Mouse (Mus musculus) mature B cell (primary cell): Measurements from ENCODE around the gene Fam219b.

Experiments used
- in situ Hi-C: fragments of 300-500 bp; cut with MboI; formaldehyde crosslinking; loops from 2 replicates; pipeline ENCODE4 v1.14.3; 2019

Fam219b gene

GRCm38 (mm10) chr9:57537044-57537727, at the start of gene Fam219b:
Fam219b (plus strand) TSS chr9:57537528.
- in situ Hi-C loops, result no loop called here

GRCm38 (mm10) chr9:57487807-57488206, 49.5 kb upstream of the Fam219b start:
- in situ Hi-C loops, result no loop called here

DNA sequence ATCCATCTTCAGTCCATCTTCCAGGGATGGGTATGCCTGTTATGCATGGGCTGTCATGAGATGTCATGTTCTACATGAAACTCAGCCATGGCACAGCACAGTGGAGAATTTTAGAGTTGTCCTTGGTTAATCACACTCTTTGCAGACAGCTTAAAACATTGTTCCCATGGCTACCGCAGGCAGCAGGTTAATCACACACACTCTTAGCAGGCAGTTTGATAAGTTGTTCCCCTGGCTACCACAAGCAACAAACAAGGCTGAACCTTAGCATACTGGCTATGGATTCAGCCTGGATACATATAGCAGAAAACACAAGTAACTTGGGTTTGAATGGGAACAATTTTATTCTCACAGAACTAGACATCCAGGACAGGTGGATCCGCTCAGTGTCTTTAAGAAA, 43.8 kb upstream of the Fam219b start:
- in situ Hi-C loops, result no loop called here

- in situ Hi-C loops, result no loop called here
Measured at GRCm38 (mm10) chr9:57494970-57495369, 42.4 kb upstream of the Fam219b start.

DNA sequence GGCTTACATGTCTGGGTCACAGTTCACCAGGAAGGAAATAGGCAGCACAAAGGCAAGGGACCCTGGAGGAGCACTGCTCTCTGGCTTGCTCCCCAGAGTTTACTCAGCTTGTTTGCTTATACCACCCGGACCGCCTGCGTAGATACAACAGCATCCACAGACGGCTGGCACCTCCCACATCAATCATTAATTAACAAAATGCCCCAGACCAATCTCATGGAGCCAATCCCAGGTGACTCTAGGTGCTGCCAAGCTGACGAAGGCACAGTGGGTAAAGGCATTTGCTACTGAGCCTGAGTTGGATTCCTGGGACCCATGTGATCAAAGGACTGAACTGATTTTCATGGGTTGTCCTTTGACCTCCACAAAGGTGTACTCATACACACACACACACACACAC, 40.1 kb upstream of the Fam219b start:
- in situ Hi-C loops, result no loop called here

GRCm38 (mm10) chr9:57498536-57498935, 38.8 kb upstream of the Fam219b start:
- in situ Hi-C loops, result no loop called here

DNA sequence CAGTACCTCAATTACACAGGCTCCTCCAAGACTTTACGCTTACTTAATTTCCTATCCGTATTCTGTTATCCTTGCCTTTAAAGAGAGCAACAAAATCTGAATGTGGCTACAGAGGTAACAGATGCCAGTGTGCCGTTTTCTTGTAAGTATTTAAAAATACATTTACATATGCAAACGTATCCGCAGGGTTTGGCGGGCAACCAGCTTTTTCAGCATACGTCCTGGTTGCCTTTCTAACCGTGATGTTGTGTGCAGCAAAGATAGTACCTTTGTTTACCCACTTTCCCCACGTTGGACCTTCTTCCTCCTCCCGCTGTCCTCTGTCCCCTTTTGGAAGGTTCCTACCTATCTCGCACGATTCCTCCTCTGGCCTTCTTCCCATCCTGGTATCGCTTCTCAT, 35.9 kb upstream of the Fam219b start:
- in situ Hi-C loops, result no loop called here

DNA sequence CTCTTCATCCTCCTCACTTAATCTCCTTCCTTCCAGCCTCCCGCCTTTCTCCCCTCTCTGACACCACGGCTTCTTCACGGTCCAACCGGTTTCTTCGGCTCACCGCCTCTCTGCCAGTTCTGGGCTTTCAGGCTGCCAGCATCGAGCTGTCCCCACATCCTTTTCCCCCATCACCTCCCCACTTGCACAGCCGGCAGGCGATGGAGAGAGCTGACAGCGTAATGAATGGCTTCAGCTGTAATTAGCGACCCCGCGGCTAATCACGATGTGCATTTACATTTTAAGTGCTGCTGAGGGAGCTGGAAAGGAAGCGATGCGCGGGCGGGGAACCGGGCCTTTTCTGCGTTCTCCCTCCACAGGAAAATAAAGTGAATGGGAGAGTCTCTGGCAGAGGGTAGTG, 35.5 kb upstream of the Fam219b start:
- in situ Hi-C loops, result no loop called here

- in situ Hi-C loops, result no loop called here
Measured at GRCm38 (mm10) chr9:57502911-57503621, 34.3 kb upstream of the Fam219b start.

DNA sequence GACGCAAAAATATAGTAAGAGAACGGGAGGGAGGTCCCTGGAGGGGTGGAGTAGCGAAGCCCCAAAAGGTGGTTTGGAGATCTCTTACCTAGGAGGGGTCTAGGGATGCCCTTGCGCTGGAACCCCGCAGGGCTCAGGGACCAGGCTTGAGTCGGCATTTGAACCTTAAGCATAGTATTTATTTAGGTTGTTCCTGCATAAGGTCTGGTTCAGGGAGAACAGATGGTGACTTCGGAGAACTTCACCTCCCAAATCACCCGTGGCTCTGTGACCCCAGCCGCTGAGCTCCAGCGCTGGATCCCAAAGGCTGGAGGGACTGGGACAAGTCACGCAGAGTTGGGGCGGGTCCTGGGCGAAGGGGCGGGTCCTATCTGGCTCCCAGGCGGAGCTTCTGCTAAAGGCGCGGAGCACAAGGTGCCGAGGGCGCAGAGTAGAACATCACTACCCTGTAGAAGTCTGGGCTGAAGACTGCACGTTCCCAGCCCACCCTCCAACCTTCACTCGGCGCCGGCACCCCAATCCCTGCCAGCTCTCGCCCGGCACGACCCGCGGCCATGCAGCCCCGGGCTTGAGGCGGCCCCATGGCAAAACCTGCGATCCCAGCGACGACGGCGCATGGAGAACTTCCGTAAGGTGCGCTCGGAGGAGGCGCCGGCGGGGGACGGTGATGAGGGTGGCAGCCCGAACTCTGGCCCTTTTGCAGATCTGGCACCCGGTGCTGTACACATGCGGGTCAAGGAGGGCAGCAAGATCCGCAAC, 33.5 kb upstream of the Fam219b start, which contains the start of gene Rpp25:
Gene Rpp25 (plus strand): TSS at position 405 of the 759 bp plus-strand sequence.
- in situ Hi-C loops, result no loop called here

DNA sequence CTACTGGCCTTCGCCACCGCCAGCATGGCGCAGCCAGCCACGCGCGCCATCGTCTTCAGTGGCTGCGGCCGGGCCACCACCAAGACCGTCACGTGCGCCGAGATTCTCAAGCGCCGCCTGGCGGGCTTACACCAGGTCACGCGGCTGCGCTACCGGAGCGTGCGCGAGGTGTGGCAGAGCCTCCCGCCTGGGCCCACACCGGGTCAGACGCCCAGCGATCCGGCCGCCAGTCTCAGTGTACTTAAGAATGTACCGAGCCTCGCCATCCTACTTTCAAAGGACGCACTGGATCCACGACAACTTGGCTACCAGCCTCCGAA, 33.0 kb upstream of the Fam219b start:
- in situ Hi-C loops, result no loop called here

DNA sequence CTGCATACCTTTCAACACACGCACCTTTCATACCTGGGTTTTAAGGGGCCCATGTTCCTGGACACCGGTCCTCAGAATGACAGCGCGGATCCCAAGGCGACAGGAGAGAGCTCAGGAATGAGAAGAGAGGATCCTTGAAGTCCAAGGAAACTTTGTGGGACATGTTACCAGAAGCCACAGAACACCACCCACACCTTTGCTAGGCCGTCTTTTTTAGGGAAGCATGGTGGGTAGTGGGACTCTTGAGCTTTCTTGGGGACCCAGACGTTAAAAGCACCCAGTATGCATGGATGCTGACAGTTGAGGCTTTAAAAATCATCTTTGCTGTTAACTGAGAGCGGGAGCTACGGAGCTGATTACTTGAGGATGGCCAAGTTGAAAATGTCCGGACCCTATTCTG, 32.4 kb upstream of the Fam219b start:
- in situ Hi-C loops, result no loop called here

DNA sequence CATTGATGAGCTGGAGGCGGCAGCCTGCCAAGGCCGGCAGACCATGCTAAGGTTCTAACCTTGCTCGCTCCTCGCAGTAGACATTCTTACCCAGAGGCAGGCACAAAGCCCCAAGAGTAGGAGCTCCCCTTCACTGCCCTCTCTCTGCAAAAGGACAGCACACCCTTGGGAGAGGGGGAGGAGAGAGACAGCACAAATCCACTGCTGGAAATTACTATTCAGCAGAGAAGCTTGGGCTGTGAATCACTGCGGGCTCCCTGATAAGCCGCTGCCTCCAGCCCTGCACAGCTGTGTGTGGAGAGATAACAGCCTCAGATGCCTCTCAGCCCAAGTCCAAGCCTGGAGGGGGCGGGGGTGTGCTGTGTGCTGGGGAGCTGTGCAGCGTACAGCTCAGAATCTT, 31.6 kb upstream of the Fam219b start:
- in situ Hi-C loops, result no loop called here

DNA sequence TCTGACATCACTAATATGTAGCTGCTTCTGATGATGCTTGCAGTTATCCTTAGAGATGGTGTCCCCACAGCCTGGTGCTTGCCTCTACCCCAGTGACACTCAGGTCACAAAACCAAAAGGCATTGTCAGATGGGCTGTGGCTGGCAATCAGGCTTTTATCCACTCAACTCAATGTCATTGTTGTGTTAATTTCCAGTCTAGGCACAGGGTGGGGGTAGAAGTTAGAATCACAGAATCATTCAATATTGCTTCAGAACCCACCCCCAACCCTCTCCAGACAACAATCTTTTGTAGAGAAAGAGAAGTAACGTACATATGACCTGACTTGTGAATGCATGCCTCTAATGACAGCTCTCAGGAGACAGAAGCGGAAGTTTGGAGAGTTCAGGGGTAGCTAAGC, 26.8 kb upstream of the Fam219b start:
- in situ Hi-C loops, result no loop called here

DNA sequence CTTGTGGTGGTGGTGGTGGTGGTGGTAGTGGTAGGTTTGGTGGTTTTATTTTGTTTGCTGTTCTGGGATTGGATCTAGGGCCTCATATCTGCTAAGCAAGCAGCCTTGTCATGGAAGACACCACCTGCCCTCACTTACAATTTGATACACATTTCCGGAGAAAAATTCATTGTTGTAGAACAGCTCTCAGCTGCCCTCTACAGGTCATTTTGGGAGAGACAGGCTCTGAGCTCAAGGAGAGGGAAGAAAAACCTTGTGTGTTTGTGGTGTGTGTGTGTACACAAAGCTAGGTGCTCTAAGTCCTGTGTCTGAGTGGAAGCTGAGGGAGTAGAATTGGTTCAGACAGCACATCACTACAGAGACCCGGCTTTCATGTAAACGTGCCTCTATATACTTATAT, 20.2 kb upstream of the Fam219b start:
- in situ Hi-C loops, result no loop called here

DNA sequence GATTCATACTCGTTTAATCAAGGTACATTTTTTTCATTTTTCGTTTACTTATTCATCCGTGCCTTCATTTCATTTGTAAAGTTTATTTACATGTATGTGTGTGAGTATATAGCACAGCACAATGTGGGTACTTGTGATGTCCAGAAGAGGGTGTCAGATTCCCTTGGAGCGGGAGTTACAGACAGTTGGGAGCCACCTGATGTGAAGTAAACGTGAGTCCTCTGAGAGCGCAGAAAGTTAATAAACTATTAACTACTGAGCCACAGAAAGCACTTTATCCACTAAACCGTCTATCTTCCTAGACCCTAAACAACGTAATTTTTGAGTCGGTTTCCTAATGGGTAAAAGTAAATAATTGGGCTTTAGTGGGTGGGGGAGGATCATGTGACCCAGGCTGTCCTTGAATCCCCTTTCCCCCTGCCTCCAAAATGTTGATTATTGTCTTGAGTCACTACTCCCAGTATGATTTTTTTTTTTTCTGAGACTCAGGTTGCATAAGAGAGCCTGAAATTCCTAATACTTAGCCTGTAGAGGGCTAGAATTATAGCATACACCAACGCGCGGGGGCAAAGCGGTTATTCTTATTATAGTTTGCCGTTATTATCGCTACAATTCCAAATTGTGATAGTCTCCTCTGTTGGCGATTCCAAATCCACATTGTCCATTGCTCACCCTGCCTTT, 16.8 kb upstream of the Fam219b start:
- in situ Hi-C loops, result loop anchor here (10.0 kb wide), 1 partner anchor 134 kb away; the partner anchor contains the start of gene Csk

GRCm38 (mm10) chr9:57521056-57521911, 16.0 kb upstream of the Fam219b start, which contains the start of gene Cox5a:
Cox5a (plus strand) TSS chr9:57521274.
- in situ Hi-C loops, result loop anchor here (10.0 kb wide), 1 partner anchor 134 kb away; the partner anchor contains the start of gene Csk

DNA sequence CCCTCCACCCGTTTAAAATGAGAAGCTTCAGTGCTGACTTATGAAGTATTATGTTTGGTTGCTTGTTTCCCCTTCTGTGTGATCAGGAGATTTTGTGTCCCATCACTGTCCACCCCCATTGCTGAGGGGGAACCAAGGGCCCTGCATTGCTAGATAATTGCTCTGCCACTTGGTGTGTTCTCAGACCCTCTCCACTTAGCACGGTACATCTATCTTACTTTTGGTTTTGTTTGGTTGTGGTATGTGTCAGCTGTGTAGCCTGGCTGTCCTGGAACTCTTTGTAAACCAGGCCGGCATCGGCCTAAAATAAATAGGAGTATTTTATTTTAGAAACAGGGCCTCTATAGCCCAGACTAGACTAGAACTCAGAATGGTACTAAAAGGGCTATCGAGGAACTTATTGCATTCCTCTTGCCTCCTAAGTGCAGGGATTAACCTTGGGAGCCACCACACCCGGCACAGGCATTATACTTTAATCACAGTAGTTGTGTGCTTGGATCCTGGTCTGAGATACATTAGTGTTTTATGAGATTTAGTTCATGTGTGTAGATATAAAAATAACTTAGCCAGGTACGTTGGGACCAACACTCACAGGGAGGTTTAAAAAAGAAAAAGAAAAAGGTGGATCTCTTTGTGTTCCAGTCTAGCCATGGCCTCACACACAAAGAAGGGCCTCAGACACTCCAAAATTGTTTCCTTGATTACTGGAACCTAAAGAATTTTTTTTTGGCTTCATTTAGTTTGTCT, 15.0 kb upstream of the Fam219b start:
- in situ Hi-C loops, result loop anchor here (10.0 kb wide), 1 partner anchor 133 kb away; the partner anchor contains the start of gene Csk

- in situ Hi-C loops, result loop anchor here (10.0 kb wide), 1 partner anchor 132 kb away; the partner anchor contains the start of gene Csk
Measured at GRCm38 (mm10) chr9:57522861-57523246, 14.5 kb upstream of the Fam219b start.

GRCm38 (mm10) chr9:57523754-57524153, 13.6 kb upstream of the Fam219b start:
- in situ Hi-C loops, result loop anchor here (10.0 kb wide), 1 partner anchor 131 kb away; the partner anchor contains the start of gene Csk
